Mouse (Mus musculus): Measurements from ENCODE around the gene Fzr1. TPM values are rescaled to one million over a fixed set of nuclear protein-coding genes. Genes with fewer than 3 reads are reported as not detected.

Fzr1 gene
- polyA plus RNA-seq, 1 experiment from 2014 or later = 153 TPM

GRCm38 (mm10) chr10:81395865-81396264, 17.5 kb upstream of the Fzr1 start:
- H3K27me3 ChIP-seq (replicated peaks) = no peaks in the 10 kb centered on the region
- H3K9ac ChIP-seq = no peak overlapping the region; the same call in 1 of the 2 replicates
- H3K9me3 ChIP-seq = no peaks in the 10 kb centered on the region
- no peaks in the 10 kb centered on the region for H3K36me3 ChIP-seq (replicated peaks)
- peaks cover 25% of the 10 kb centered on the region for H3K4me1 ChIP-seq
- 82% methylated on average over 4 of the region's 4 CpGs for WGBS
- no peak overlapping the region for H3K4me2 ChIP-seq
- no peak overlapping the region for H3K4me3 ChIP-seq
- no peak overlapping the region for H3K27ac ChIP-seq
- no peak for ATAC-seq (replicated peaks)

- Histone ChIP-seq H3K4me2 (no peak overlapping the region), H3K9me3 (no peaks in the 10 kb centered on the region), H3K4me1 (peaks cover 20% of the 10 kb centered on the region), H3K27me3 (replicated peaks) (no peaks in the 10 kb centered on the region), H3K9ac (no peak overlapping the region), H3K27ac (no peak overlapping the region), H3K36me3 (replicated peaks) (no peaks in the 10 kb centered on the region), H3K4me3 (no peak overlapping the region)
- no peak for ATAC-seq (replicated peaks)
- WGBS = 17% methylated on average over 5 of the region's 5 CpGs
Observed at GRCm38 (mm10) chr10:81395127-81395526, 16.8 kb upstream of the Fzr1 start.

GRCm38 (mm10) chr10:81393456-81394063, 15.2 kb upstream of the Fzr1 start:
- H3K9ac ChIP-seq = no peak overlapping the region
- ATAC-seq (replicated peaks) = no peak
- no peak overlapping the region for H3K27ac ChIP-seq
- peak overlapping the region; percentile 15; the same call in 1 of the 2 replicates for H3K4me3 ChIP-seq
- H3K9me3 ChIP-seq = no peaks in the 10 kb centered on the region
- H3K27me3 ChIP-seq (replicated peaks) = no peaks in the 10 kb centered on the region
- H3K4me2 ChIP-seq = peak overlapping the region; percentile 36
- no peaks in the 10 kb centered on the region; the same call in 1 of the 2 replicates for H3K36me3 ChIP-seq (replicated peaks)
- H3K4me1 ChIP-seq = peaks cover 23% of the 10 kb centered on the region
- WGBS = 7% methylated on average over 19 of the region's 19 CpGs

- Histone ChIP-seq H3K36me3 (replicated peaks) (peaks cover 3% of the 10 kb centered on the region; the same call in 1 of the 2 replicates), H3K27ac (no peak within 1 kb of the TSS), H3K4me1 (peaks cover 23% of the 10 kb centered on the region), H3K4me2 (peak within 1 kb of the TSS; percentile 36), H3K27me3 (replicated peaks) (no peaks in the 10 kb centered on the region), H3K9me3 (no peaks in the 10 kb centered on the region), H3K4me3 (peak within 1 kb of the TSS; percentile 15; the same call in 1 of the 2 replicates), H3K9ac (no peak within 1 kb of the TSS)
- ATAC-seq (replicated peaks) = no peak
- WGBS = 64% methylated on average over 14 of the region's 14 CpGs
Observed at GRCm38 (mm10) chr10:81392781-81393185, 14.5 kb upstream of the Fzr1 start, which contains the start of gene Smim24. TSS of gene Smim24 (plus strand) at chr10:81393051.

DNA sequence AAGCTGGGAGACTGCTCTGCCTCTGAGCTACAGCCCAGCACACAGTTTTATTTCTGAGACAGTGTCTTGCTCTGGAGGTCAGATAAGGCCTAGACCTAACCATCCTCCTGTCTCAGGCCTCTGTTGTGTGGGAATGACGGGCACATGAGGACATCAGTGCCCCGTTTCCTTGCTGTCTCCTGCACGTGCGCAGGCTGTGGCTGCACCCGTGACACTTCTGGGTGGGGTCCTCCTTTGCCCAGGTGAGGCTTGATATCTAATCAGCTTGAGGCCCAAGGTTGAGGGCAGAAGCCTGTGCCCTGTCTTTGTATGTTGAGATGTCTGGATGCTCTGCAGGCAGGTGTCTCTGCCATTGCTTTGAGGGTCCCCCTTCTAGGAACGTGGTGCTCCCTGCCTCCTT, 14.0 kb upstream of the Fzr1 start:
- 86% methylated on average over 6 of the region's 6 CpGs for WGBS
- Histone ChIP-seq H3K36me3 (replicated peaks) (peaks cover 8% of the 10 kb centered on the region; the same call in 1 of the 2 replicates), H3K4me2 (no peak overlapping the region), H3K9ac (no peak overlapping the region), H3K9me3 (no peaks in the 10 kb centered on the region), H3K4me1 (peaks cover 23% of the 10 kb centered on the region), H3K27me3 (replicated peaks) (no peaks in the 10 kb centered on the region), H3K27ac (no peak overlapping the region), H3K4me3 (no peak overlapping the region)
- ATAC-seq (replicated peaks) = no peak

DNA sequence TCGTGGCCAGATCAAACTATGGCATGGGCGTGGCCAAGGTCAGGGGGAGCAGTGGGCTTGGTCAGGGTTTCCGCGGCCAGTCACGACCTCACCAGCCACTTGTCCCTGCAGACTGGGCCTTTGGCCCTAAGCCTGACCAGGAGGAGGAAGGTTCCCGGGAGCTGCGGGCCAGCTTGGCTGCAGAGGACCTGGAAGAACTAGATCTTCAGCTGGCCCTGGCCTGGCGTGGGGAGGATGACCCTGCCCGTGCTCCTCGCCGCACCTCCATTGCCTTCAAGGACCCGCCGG, 12.3 kb upstream of the Fzr1 start:
- H3K27ac ChIP-seq = no peak overlapping the region
- H3K27me3 ChIP-seq (replicated peaks) = no peaks in the 10 kb centered on the region
- H3K9me3 ChIP-seq = no peaks in the 10 kb centered on the region
- H3K4me1 ChIP-seq = peaks cover 20% of the 10 kb centered on the region
- WGBS = 93% methylated on average over 13 of the region's 13 CpGs
- no peak overlapping the region for H3K9ac ChIP-seq
- no peak overlapping the region for H3K4me2 ChIP-seq
- peaks cover 10% of the 10 kb centered on the region; the same call in 1 of the 2 replicates for H3K36me3 ChIP-seq (replicated peaks)
- ATAC-seq (replicated peaks) = no peak
- no peak overlapping the region for H3K4me3 ChIP-seq

DNA sequence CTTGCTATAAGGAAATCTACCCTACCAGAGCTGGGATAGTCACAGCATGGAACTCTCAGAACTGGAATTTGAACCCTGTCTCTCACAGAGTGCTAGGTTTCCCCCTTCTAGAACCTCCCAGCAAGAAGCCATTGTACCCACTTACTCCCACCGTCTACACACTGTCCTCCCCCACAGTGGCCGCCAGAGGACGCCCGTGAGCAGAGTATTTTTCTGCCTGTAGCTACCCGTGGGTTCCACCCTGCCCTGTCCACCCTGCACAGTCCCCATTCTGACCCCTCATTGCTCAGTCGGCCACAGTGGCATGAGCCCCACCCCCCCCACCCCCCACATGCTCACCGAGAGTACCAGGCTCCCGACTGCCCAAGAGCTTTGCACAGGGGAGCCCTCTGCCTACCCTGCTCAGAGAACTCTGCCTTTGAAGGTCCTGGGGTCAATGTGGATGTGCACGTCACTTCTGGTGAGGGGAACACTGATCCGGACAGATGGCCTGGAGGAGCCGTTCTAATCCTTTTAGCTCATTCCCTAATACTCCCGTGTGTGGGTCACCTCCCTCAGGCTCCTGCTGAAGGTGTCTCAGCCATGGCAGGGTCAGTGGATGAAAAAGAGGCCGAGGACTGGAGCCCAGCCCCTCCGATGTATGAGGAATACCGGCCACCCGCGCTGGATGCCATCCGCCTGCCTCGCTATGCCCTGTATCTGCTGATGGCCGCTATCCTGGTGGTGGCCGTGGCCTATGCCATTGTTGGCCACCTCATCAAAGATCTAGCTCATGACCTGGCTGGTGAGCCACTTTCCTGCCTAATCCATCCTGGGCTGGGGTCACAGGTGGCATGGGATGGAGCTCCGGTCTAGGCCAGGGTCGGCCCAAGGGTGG, 11.7 kb upstream of the Fzr1 start:
- H3K4me3 ChIP-seq = no peak overlapping the region
- ATAC-seq (replicated peaks) = peak; percentile 27; the same call in 1 of the 2 replicates
- WGBS = 55% methylated on average over 23 of the region's 23 CpGs
- H3K36me3 ChIP-seq (replicated peaks) = peaks cover 10% of the 10 kb centered on the region; the same call in 1 of the 2 replicates
- no peak overlapping the region for H3K9ac ChIP-seq
- H3K4me2 ChIP-seq = no peak overlapping the region
- peaks cover 26% of the 10 kb centered on the region for H3K4me1 ChIP-seq
- no peaks in the 10 kb centered on the region for H3K27me3 ChIP-seq (replicated peaks)
- no peaks in the 10 kb centered on the region for H3K9me3 ChIP-seq
- H3K27ac ChIP-seq = no peak overlapping the region

DNA sequence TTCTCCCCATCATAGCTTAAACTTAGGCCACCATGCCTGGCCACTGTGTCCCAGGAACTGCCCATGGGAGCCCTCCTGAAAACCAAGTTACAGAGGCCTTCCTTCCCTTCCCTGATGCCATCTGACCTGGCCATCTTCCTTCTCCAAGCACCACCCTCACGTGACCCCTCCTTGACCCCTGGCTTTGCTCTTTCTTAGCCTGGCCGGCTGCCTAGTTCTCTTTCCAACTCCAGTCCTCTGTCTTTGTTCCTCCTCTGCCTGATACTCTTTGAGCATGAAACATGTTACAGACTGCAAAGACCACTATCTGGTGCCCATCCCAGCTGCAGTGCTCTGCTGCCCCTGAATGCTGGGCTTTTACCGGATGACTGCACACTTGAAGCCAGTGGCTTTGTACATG, 11.1 kb upstream of the Fzr1 start:
- no peak overlapping the region for H3K4me2 ChIP-seq
- H3K9ac ChIP-seq = no peak overlapping the region
- no peak overlapping the region for H3K27ac ChIP-seq
- peaks cover 10% of the 10 kb centered on the region; the same call in 1 of the 2 replicates for H3K36me3 ChIP-seq (replicated peaks)
- no peaks in the 10 kb centered on the region for H3K27me3 ChIP-seq (replicated peaks)
- no peak overlapping the region for H3K4me3 ChIP-seq
- H3K9me3 ChIP-seq = no peaks in the 10 kb centered on the region
- WGBS = 45% methylated on average over 3 of the region's 3 CpGs
- peaks cover 28% of the 10 kb centered on the region for H3K4me1 ChIP-seq
- ATAC-seq (replicated peaks) = no peak

DNA sequence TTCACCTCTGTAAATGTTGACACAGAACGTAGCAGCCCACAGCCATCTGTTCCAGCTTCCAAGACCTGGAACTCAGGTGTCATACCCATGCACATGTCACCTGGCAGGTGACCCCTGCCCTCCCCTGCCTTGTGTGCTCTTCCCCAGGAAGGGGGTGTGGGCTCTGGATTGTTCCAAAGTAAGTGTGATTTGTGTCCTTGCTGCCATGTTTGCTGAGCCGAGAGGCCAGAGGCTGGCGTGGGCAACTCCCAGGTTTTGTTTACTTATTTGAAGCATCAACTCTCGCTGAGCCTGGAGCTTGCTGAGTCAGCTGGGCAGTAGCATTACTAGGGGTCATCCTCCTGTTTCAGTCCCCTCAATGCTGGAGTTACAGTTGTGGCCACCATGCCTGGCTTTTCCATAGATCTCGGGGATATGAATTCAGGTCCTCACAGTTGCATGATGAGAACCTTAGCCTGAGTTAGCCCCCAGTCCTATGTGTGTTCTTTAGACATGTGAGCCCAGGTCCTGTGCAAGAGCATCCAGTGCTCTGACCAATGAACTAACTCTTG, 10.3 kb upstream of the Fzr1 start, which contains the start of gene Gm48552:
Gm48552 (plus strand) TSS at position 501 of the 551 bp plus-strand sequence.
- no peak within 1 kb of the TSS for H3K27ac ChIP-seq
- H3K9ac ChIP-seq = no peak within 1 kb of the TSS
- H3K36me3 ChIP-seq (replicated peaks) = peaks cover 10% of the 10 kb centered on the region; the same call in 1 of the 2 replicates
- ATAC-seq (replicated peaks) = no peak
- H3K4me2 ChIP-seq = no peak within 1 kb of the TSS
- no peaks in the 10 kb centered on the region for H3K9me3 ChIP-seq
- H3K4me3 ChIP-seq = no peak within 1 kb of the TSS
- H3K27me3 ChIP-seq (replicated peaks) = no peaks in the 10 kb centered on the region
- H3K4me1 ChIP-seq = peaks cover 26% of the 10 kb centered on the region
- whole genome bisulfite sequencing = 82% methylated on average over 5 of the region's 5 CpGs

GRCm38 (mm10) chr10:81387716-81388115, 9.4 kb upstream of the Fzr1 start:
- ATAC-seq (replicated peaks) = no peak
- H3K9ac ChIP-seq = no peak overlapping the region
- H3K27ac ChIP-seq = no peak overlapping the region
- 94% methylated on average over 20 of the region's 20 CpGs for WGBS
- H3K27me3 ChIP-seq (replicated peaks) = no peaks in the 10 kb centered on the region
- no peaks in the 10 kb centered on the region for H3K9me3 ChIP-seq
- H3K36me3 ChIP-seq (replicated peaks) = peaks cover 10% of the 10 kb centered on the region; the same call in 1 of the 2 replicates
- H3K4me1 ChIP-seq = peaks cover 18% of the 10 kb centered on the region
- H3K4me2 ChIP-seq = no peak overlapping the region
- H3K4me3 ChIP-seq = no peak overlapping the region

GRCm38 (mm10) chr10:81385603-81386306, 7.4 kb upstream of the Fzr1 start:
- peak overlapping the region; percentile 81; the same call in 1 of the 2 replicates for H3K4me3 ChIP-seq
- ATAC-seq (replicated peaks) = no peak
- H3K36me3 ChIP-seq (replicated peaks) = peaks cover 10% of the 10 kb centered on the region; the same call in 1 of the 2 replicates
- peaks cover 18% of the 10 kb centered on the region for H3K4me1 ChIP-seq
- H3K9me3 ChIP-seq = no peaks in the 10 kb centered on the region
- H3K9ac ChIP-seq = no peak overlapping the region
- H3K27me3 ChIP-seq (replicated peaks) = no peaks in the 10 kb centered on the region
- 80% methylated on average over 22 of the region's 22 CpGs for WGBS
- no peak overlapping the region for H3K27ac ChIP-seq
- peak overlapping the region; percentile 77 for H3K4me2 ChIP-seq

GRCm38 (mm10) chr10:81384605-81384982, 6.3 kb upstream of the Fzr1 start:
- no peaks in the 10 kb centered on the region for H3K27me3 ChIP-seq (replicated peaks)
- no peaks in the 10 kb centered on the region for H3K9me3 ChIP-seq
- H3K9ac ChIP-seq = peak overlapping the region; percentile 71
- ATAC-seq (replicated peaks) = peak; percentile 45
- H3K4me1 ChIP-seq = peaks cover 17% of the 10 kb centered on the region
- H3K4me3 ChIP-seq = peak overlapping the region; percentile 81
- peaks cover 10% of the 10 kb centered on the region; the same call in 1 of the 2 replicates for H3K36me3 ChIP-seq (replicated peaks)
- peak overlapping the region; percentile 77 for H3K4me2 ChIP-seq
- under 1% methylated on average over 19 of the region's 19 CpGs for WGBS
- H3K27ac ChIP-seq = peak overlapping the region; percentile 81
